Mouse (Mus musculus) ES-E14 (cell line): ENCODE measurements around the gene Pacrg. TPM values are rescaled to one million over a fixed set of nuclear protein-coding genes. Genes with fewer than 3 reads are reported as not detected.
A peak's percentile ranks its signal among the peaks of the same experiment; 100 is the strongest.

Source experiments
- DNase-seq: peaks from one replicate; pipeline ENCODE4 v3.0.0-alpha.2; 2013; ENCODE audit warnings: low read depth, low spot score
- H3K27ac ChIP-seq: 2 replicates; pipeline ENCODE4 v1.5.1; 2012; ENCODE audit warnings: low read depth, mild to moderate bottlenecking, low read length, moderate library complexity, mixed read lengths; ENCODE audit not compliant: poor library complexity, insufficient read depth, severe bottlenecking
- H3K36me3 ChIP-seq: 2 replicates; pipeline ENCODE4 v1.6.1; 2012; ENCODE audit warnings: mild to moderate bottlenecking, low read length, moderate library complexity, mixed read lengths; ENCODE audit not compliant: control insufficient read depth, poor library complexity, insufficient read depth, severe bottlenecking
- H3K4me1 ChIP-seq, 2 experiments: fragments of 150-350 bp in 1 of 2; sonication (generic) in 1 of 2; 2 replicates each; pipeline ENCODE4 v1.6.1; 2012; ENCODE audit warnings: low read length in 2 of 2, mild to moderate bottlenecking in 1 of 2, mixed read lengths in 1 of 2; ENCODE audit not compliant: control insufficient read depth in 2 of 2, insufficient read depth in 2 of 2, poor library complexity in 1 of 2
- H3K4me3 ChIP-seq, 2 experiments: fragments of 150-350 bp in 1 of 2; sonication (generic) in 1 of 2; 2 replicates each; pipeline ENCODE4 v1.5.1; 2012; ENCODE audit warnings: low read length in 2 of 2, low read depth in 1 of 2, mild to moderate bottlenecking in 1 of 2, mixed read lengths in 1 of 2; ENCODE audit not compliant: insufficient read depth in 1 of 2, poor library complexity in 1 of 2, severe bottlenecking in 1 of 2
- H3K9ac ChIP-seq: 2 replicates; pipeline ENCODE4 v1.6.1; 2012; ENCODE audit warnings: low read depth, mild to moderate bottlenecking, low read length, mixed read lengths; ENCODE audit not compliant: poor library complexity, insufficient read depth, severe bottlenecking
- H3K9me3 ChIP-seq: fragments of 150-350 bp; sonication (generic); 2 replicates; pipeline ENCODE4 v1.6.1; 2012; ENCODE audit warnings: low read depth, mild to moderate bottlenecking, low read length; ENCODE audit not compliant: control insufficient read depth, insufficient read depth
- CHD2 ChIP-seq: IDR thresholded peaks from 2 replicates; pipeline ENCODE4 v1.6.1; 2014; ENCODE audit warnings: mild to moderate bottlenecking, low read depth, low read length, inconsistent platforms
- HCFC1 ChIP-seq: IDR thresholded peaks from 2 replicates; pipeline ENCODE4 v1.6.1; 2012; ENCODE audit warnings: low read length, inconsistent platforms, borderline replicate concordance; ENCODE audit not compliant: insufficient read depth
- MAFK ChIP-seq: IDR thresholded peaks from 2 replicates; pipeline ENCODE4 v1.6.1; 2014; ENCODE audit warnings: mild to moderate bottlenecking, low read depth, low read length, inconsistent platforms; ENCODE audit not compliant: insufficient read depth
- ZC3H11A ChIP-seq: IDR thresholded peaks from 2 replicates; pipeline ENCODE4 v1.6.1; 2012; ENCODE audit warnings: low read depth, mild to moderate bottlenecking, inconsistent platforms, low read length, borderline replicate concordance
- ZNF384 ChIP-seq: IDR thresholded peaks from 2 replicates; pipeline ENCODE4 v1.6.1; 2012; ENCODE audit warnings: low read depth, low read length, inconsistent platforms
- in situ Hi-C, 2 experiments: fragments of 600-800 bp; cut with MboI; formaldehyde crosslinking; loops; one replicate each; pipeline ENCODE4 v1.15.1; 2025; ENCODE audit warnings: low sequenced_read_pairs in 2 of 2, inconsistent platforms in 1 of 2; ENCODE audit not compliant: unreplicated experiment in 2 of 2
- total RNA-seq: library from RNA; depleted of rRNA; stranded (reverse); fragments of 300-350 nt; gene quantifications from 2 replicates; pipeline ENCODE4 v1.2.3, GENCODE M21; 2012; rRNA removed

The Pacrg gene
- total RNA-seq = 0.27 TPM in 1 of 2 replicates, not detected in the other

- TF ChIP-seq HCFC1 (peak; percentile 93), ZC3H11A (no peak), ZNF384 (no peak), CHD2 (no peak), MAFK (no peak)
- in situ Hi-C loops = no loop called here
- DNase-seq = peak; percentile 98
- peak within 1 kb of the TSS; percentile 66 to 81 for H3K4me3 ChIP-seq
- peaks cover 0 to 4% of the 10 kb centered on the region in 2 experiments; a peak in 1 of 4 replicates for H3K4me1 ChIP-seq
- H3K9ac ChIP-seq = peak within 1 kb of the TSS; percentile 88
- H3K27ac ChIP-seq = no peak within 1 kb of the TSS
- H3K36me3 ChIP-seq = no peaks in the 10 kb centered on the region
- no peaks in the 10 kb centered on the region for H3K9me3 ChIP-seq
These were observed at the start of gene Pacrg, which contains the start of gene Prkn for GRCm38 (mm10) chr17:10840148-10840707. Pacrg (minus strand) TSS chr17:10840311. Prkn (plus strand) TSS chr17:10840384.

GRCm38 (mm10) chr17:10887924-10888323 is 47.8 kb upstream of the Pacrg start:
- Histone ChIP-seq H3K4me1 (no peaks in the 10 kb centered on the region), H3K36me3 (no peaks in the 10 kb centered on the region), H3K4me3 (no peak overlapping the region), H3K9ac (no peak overlapping the region), H3K9me3 (no peaks in the 10 kb centered on the region), H3K27ac (no peak overlapping the region)
- no peak for TF ChIP-seq ZNF384
- TF ChIP-seq HCFC1 = no peak
- TF ChIP-seq MAFK = no peak
- TF ChIP-seq ZC3H11A = no peak
- no peak for TF ChIP-seq CHD2
- no peak for DNase-seq
- in situ Hi-C loops = no loop called here

GRCm38 (mm10) chr17:10882260-10882659 is 42.1 kb upstream of the Pacrg start:
- Histone ChIP-seq H3K27ac (no peak overlapping the region), H3K9ac (no peak overlapping the region), H3K4me3 (no peak overlapping the region), H3K4me1 (no peaks in the 10 kb centered on the region), H3K36me3 (no peaks in the 10 kb centered on the region), H3K9me3 (peaks cover 3% of the 10 kb centered on the region; the same call in 1 of the 2 replicates)
- TF ChIP-seq ZC3H11A (no peak), ZNF384 (no peak), HCFC1 (no peak), CHD2 (no peak), MAFK (no peak)
- in situ Hi-C loops = no loop called here
- DNase-seq = no peak

GRCm38 (mm10) chr17:10878986-10879385 is 38.9 kb upstream of the Pacrg start:
- in situ Hi-C loops = no loop called here
- H3K36me3 ChIP-seq = no peaks in the 10 kb centered on the region

More at GRCm38 (mm10) chr17:10878986-10879385, 38.9 kb upstream of the Pacrg start:
- Histone ChIP-seq H3K4me1 (no peaks in the 10 kb centered on the region), H3K9me3 (peaks cover 3% of the 10 kb centered on the region; the same call in 1 of the 2 replicates), H3K27ac (no peak overlapping the region), H3K9ac (no peak overlapping the region), H3K4me3 (no peak overlapping the region)
- DNase-seq = no peak
- no peak for TF ChIP-seq CHD2
- no peak for TF ChIP-seq HCFC1
- no peak for TF ChIP-seq ZNF384
